Mouse (Mus musculus): ENCODE results near the gene Zfp978.
"Not testable (repeated sequence)": the region's sequence is repeated elsewhere in the genome, so short reads cannot be mapped to it uniquely, and the experiment has no call there.

Zfp978 gene

DNA sequence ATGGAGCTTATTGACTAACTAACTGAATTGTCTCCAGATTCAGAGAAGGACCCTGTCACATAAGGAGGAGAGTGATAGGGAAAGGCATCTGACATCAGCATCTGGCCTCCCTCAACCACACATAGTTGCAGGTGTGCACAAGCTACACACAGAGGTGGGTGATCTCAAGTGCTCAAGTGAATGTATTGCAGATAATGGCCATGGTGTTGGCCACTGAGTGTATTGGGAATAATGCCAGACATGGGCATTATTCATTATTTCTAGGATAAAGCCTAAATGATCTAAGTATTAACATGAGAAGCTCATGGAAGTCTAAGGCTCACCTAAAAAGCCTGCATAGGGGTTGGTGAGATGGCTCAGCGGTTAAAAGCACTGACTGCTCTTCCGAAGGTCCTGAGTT, 10.6 kb upstream of the Zfp978 start:
- intact Hi-C loops (cut with DNase I): not testable (repeated sequence)

DNA sequence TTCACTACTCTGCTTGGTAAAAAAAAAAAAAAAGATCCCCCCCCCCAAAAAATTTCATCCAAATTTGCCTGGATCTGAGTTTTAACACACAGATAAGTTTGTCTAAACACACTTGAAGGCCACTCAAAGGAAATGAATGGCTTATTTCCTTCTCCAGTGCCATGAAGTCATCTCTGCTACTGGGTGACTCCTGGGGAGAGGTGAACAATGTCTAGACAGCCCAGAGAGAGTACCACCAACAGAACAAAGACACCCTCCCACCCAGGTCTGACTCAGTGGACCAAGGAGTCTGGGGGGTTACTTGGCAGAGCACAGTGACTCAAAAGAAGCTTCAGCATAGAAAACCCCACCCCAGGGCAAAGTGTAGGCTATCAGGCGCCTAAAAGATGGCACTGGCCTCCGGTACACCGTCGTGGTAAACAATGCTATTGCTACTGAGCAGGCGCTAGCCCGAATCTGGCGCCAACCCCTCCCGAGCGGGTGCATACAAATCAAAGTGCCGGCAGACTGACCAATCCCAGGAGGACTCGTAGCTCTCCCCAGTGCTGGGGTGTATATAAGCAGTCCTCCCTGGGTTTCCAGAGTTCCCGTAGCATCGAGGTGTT, 9.6 kb upstream of the Zfp978 start:
- intact Hi-C loops (cut with DNase I): not testable (repeated sequence)

DNA sequence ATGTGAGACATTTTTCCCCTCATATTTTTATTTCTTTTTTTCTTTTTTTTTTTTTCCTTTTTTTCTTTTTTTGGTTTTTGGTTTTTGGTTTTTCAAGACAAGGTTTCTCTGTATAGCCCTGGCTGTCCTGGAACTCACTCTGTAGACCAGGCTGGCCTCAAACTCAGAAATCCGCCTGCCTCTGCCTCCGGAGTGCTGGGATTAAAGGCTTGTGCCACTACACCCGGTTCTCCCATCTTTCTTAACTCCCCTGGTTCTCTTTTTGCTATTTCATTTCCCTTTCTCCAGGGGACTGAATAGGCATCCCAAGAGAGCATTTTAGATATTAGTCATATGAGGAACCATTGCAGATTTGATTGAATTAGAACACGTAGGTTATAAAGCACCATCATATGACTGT, 7.5 kb upstream of the Zfp978 start:
- intact Hi-C loops (cut with DNase I): not testable (repeated sequence)

DNA sequence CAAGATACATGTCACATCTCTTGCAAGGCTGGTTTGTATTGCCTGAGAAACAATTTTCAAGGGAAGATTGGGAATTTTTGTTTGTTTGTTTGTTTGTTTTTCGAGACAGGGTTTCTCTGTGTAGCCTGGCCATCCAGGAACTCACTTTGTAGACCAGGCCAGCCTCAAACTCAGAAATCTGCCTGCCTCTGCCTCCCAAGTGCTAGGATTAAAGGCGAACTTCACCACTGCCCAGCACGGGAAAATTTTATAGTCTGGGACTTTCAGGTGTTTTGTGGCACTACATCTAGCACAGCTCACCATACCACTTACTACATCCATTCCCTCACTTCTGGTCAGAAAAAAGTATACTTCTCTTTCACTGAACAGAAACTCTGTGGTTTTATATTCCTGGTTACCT, 5.1 kb upstream of the Zfp978 start:
- intact Hi-C loops (cut with DNase I): not testable (repeated sequence)

DNA sequence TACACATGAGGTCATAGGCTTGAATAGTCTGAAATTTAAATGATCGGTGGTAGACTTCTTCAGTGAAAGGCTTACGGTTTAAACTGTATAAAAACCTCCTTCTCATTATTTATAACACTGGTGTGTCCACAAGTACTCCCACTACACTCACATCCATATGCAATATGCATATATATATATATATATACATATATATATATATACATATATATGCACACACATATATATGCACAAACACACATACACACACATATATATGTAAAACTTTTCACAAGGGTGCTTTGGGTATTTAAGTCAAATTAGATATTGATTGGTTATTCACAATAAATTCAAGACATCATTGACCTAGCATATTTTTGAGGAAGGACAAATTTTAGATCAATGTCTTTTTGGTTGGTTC, 3.9 kb upstream of the Zfp978 start:
- intact Hi-C loops (cut with DNase I): not testable (repeated sequence)

DNA sequence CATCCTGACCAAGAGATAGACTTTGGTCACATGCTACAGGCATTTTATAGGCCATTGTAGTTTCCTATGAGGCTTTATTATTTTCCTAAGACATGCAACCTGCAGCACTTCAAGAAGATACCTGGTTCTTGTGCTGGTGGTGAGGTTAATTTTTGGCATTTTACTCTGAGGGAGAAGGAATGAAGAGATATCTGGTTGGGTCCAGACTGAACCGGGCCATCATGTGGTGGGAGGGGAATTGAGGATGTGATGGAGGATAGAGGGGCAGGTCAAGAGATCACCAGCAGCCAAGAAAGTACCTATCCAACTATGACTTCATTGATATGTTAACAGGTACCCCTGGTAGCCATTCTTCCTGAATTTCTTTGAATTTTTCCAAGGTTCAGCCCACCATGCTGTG, 769 bp downstream of the Zfp978 start:
- intact Hi-C loops (cut with DNase I): not testable (repeated sequence)

DNA sequence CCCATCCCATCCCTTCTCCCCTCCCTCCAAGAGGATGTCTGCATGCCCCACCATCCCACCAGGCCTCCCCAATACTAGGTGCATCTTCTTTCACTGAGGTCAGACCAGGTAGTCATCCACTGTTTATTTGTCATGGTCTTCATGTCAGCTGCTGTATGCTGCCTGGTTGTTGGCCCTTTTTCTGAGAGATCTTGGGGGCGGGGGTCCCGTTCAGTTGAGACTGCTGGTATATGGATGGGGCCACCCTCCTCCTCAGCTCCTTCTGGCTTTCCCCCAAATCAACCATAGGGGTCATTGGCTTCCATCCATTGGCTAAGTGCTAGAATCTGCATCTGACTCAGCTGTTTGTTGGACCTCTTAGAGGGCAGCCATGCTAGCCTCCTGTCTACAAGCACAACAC, 8.5 kb downstream of the Zfp978 start:
- intact Hi-C loops (cut with DNase I): not testable (repeated sequence)

DNA sequence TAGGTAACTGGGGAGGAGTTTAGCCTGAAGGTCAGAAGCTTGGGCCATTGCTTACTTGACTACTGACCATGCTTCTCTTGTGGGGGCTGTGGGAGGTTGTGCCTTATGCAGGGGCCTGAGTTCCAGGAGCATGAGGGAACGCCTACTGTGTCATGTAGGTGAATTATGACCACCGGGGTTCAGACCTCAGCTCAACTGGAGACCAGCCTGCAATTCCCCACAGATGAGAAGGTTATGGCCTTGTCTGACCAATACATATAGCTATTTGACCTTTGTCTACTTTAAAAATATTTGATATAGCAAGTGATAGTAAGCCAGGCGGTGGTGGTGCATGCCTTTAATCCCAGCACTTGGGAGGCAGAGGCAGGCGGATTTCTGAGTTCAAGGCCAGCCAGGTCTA, 22.1 kb downstream of the Zfp978 start:
- intact Hi-C loops (cut with DNase I): not testable (repeated sequence)

DNA sequence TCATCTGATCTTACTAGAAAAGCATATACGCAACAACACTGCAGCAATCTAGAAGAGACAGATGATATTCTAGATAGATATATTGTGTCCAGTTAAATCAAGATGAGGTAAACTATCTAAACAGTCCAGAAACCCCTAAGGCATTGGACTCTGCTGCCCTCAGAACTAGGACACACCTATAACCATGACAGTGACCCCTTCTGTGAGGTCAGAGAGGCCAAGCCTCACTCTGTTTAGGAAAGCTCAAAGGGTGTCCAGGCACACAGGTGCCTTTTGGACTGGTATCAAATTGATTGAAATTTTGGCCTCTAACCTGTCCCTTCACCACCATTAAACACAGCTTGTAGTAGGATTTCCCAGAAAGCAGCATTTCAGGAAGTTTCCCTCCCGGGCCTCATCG, 36.1 kb downstream of the Zfp978 start:
- intact Hi-C loops (cut with DNase I): not testable (repeated sequence)

DNA sequence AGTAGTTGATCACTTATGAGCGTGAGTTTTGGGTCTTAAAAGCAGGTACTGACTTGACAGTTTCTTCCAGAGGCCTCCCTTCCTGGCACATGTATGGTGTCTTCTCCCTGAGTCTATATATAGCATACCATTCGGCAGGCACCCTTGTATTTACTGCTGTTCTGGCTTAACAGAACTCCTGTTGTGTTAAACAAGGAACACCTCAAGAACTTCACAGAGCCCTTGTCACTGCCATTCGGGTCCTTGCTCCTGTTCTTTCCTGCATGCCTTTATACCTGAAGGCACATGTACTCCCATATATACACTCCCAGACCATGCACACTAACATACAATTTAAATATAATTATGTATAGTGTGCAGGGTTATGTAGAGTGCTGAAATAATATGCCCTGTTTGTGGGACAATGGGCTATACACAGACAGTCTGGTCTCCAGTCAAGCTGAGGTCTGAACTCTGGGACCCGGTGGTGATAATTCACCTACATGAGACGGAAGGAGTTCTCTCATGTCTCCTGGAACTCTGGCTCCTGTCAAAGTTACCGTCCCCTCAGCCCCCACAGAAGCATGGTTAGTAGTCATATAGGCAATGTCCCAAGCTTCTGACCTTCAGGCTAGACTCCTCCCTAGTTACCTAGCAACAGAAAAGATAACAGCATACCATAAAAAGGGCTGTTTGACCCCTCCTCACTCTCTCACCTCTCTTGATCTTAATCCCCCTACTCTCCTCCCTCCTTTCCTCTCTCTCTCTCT, 37.0 kb downstream of the Zfp978 start:
- intact Hi-C loops (cut with DNase I): not testable (repeated sequence)

DNA sequence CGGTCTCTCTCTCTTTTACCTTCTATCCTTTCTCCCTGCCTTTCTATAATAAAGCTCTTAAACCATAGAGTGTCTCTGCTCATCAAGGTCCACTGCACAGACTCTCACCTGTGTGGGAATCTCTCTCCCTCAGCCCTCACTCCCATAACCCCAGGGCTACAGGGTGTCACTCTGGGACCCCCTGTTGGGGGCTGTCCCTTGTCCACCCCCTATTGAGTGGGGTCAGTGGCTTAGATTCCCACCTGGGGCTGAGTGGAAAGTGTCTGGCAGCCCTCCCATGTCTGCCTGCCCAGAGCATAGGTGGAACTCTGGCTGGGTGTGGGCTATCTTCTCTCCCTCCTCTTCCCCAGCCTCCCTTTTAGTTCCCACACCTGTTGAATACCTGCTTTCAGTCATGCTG, 37.6 kb downstream of the Zfp978 start:
- intact Hi-C loops (cut with DNase I): not testable (repeated sequence)

DNA sequence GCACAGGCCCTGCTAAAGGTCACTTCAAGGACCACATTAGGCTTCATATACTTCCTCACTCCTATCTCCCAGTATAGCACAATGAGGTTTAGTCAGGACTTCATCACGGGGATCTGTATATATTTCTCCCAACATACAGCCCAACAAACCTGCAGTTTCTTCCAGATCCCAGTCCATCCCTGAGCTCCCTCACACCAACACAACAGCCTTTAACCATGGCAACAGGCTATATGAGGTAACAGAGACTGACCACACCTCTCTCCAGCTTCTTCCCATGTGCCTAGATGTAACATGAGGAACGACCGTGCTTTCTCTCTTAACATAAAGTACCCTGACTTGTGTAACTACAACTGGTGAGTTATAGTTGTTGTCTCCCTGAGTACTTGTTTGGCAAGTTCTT, 38.4 kb downstream of the Zfp978 start:
- intact Hi-C loops (cut with DNase I): not testable (repeated sequence)

DNA sequence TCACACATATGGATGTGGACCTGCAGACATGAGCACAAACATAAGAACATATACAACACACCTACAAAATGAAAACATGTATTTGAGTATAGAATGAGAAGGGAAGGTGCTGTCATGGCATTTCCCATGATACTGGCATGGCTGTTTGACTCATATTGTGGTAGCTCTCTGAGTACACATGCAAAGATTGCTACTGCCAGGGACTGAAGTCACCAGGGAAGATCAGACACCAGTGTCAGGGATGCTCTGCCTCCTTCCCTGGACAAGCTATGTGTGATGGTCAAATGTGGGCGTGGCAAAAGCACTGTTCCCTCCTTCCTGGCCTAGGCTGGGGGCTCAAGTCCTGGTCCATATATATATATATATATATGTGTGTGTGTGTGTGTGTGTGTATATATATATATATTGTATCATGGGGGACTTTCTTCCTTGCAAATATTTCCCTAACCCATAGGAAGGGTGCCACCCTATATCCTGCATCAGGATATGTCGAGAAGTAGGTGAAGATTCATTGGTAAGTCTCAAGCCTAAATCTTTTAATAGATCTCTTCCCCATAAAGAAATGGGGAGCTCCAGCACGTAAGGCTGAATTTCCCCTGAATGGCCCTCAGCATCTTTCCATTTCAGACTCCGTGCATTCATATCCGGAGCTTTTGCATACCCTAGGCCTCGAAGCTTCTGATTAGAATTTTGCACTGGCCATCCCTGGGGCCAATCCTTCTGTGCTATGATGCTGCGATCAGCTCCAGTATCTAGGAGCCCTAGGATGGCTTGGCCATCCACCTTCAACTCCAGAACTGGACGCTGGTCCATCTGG, 39.1 kb downstream of the Zfp978 start:
- intact Hi-C loops (cut with DNase I): not testable (repeated sequence)

DNA sequence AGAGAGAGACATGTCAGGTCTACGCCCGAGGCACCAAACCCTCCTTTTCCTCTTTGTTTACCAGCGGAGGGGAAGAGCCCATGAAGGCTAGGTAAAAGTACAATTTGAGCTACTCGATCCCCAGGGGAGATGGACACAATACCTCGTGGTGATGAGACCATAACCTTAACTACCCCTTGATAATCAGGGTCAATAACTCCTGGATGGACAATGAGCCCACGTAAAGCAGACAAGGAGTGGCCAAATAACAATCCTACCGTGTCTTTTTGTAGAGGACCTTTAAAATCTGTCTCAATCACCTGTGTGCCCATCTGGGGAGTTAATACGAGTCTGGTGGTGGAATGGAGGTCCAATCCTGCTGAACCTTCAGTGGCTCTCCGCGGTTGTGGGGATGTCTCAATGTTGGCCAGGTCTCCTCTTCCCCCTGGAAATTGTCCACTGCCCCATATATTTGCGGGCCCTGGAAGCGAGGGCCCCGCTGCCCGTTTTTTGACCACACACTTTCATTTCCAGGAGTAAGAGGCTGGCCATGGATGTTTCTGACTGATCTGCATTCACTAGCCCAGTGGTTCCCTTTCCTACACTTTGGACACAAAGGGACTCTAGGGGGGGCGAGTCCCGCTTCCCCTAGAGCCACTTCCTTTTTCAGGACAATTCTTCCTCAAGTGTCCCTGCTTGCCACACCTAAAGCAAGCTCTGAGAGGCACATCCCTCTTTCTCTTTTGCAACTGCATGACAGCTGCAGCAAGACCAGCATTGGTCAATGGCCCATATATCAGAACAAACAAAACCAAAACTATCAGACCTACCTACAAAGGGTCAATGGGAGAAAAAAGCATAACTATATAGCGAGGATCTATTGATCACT, 40.0 kb downstream of the Zfp978 start:
- intact Hi-C loops (cut with DNase I): not testable (repeated sequence)

DNA sequence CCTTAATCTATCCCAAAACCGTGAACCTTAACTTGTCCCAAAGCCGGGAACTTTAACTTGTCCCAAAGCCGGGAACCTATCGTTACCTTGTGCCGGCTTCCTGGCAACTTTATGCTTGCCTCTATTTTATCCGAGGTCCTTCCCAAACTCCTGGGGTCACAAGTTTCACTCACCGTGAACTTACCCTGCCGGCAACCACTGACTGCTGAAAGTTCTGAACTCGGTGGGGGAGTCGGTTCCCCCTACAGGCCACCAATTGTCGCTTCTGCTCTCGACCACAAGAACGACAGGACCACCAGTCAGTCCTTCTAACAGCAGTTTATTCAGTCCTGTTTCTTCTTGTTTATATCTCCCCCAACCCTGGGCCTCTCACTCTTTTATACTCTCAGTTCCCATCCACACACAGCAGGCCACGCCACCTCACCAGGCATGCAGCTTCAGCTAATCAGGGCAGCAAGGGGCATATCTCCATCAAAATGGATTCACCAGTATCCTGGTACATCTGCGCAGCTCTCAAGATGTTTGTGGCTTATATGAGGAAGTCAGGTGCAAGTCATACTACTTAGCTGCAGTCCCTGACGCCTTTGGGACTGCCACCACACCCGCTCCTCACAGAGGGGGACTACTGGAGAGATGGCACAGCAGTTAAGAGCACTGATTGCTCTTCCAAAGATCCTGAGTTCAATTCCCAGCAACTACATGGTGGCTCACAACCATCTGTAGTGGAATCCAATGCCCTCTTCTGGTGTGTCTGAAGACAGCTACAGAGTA, 40.8 kb downstream of the Zfp978 start:
- intact Hi-C loops (cut with DNase I): not testable (repeated sequence)

DNA sequence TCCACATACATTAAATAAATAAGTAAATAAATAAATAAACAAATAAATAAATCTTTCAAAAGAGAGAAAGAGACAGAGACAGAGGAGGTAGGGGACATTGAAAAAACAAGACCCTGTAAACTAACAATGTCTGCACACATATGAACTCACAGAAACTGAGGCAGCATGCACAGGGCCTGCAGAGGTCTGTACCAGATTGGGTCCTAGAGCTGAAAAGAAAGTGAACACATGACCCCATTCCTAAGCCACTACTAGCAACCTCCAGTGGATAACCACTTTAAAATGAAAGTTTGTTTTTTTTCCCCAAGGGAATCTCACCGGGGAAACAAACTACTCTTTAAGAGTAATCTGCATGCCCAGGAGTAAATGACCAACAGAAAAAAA, 41.4 kb downstream of the Zfp978 start:
- intact Hi-C loops (cut with DNase I): not testable (repeated sequence)

DNA sequence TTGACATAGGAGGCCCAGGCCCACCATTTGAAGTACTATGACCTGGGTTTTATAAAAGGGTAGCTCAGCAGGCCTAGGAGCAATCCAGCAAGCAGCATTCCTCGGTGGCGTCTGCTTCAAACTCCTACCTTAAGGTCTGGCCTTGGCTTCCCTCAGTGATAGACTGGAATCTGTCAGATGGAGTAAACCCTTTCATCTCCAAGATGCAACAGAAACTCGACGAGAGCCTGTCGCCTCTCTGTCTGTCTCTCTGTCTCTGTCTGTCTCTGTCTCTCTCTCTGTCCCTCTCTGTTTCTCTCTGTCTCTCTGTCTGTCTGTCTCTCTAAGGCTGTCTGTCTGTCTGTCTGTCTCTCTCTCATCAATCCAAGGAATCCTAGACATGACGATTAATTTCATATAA, 42.4 kb downstream of the Zfp978 start:
- intact Hi-C loops (cut with DNase I): not testable (repeated sequence)

DNA sequence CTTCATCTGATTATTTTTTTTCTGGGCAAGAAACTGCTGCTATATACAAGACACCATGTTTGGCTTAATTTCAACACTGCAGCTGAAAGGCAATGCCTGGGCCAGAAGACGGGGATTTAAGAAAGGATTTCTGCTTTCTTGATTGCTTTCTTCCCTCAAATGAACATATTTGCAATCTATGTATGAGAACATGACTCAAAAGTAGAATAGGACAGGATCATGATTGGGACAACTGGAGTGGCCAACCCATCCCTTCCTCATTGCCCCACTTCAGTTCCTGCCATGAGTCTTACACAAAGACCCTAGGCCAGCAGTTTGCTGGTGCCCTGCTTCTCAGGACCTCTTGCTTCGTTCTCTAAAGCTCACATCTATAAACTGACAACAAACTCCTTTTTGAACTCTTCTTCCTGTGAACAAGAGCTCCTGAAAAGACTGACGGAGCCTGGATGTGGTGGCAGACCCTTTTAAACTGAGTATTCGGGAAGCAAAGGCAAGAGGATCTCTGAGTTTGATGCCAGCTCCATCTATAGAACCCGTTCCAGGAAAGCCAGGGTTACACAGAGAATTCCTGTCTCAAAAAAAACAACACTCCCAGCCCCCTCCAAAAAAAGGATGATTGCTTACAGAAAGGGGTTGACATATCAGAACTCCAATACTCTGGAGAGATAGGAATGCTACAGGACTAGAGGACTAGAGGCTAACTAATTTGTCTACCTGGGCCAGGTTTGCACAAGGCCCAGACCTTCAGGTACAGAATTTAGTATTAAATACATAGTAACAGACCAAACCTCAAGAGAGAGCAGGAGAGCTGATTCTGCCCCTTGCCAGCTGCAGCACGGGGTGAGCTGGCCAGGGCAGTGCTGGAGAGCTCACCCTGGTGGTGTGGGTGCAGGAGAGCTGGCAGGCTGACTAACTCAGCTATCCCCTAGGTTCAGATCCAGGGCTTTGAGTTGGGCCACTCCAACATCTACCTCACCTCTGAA, 43.1 kb downstream of the Zfp978 start:
- intact Hi-C loops (cut with DNase I): not testable (repeated sequence)

DNA sequence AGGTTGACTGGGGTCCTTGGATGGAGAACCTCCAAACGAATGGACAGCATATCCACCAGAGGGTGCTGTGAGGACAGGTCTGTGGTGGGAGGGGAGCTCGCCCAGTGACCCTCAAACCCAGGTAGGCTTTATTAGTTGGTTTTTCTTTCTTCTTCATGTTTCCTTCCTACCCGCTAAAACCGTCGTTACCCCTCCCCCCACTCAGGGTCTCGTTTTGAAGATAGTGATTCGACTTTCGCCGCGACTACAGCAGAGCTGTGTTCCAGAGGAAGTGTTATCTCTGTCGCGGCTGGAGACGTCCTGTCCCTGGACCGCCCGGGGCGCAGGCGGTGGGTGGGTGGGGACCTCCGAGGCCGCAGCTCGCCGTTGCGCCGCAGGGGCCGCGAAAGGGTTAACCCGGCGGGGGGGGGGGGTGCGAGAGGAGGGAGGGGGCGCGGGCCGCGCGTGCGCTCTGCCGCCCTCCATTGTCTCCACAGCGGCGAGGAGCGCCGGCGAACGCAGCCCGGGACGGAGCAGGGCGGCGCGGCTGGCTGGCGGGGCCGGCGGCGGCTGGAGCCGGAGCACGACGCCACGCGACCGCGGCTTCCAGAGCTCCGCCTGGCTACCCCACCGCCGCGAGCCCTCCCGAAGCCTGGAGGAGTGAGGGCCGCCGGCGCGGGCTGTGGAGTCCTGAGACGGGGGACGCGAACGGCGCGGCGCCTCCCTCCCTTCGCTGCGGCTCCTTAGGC, 45.8 kb downstream of the Zfp978 start:
- intact Hi-C loops (cut with DNase I): no loop called here

Measured in adrenal gland (tissue).